Mouse (Mus musculus) liver, embryonic 15.5 days (tissue): ENCODE results near the gene Snx33. TPM values are rescaled to one million over a fixed set of nuclear protein-coding genes. Genes with fewer than 3 reads are reported as not detected.
"Not testable (repeated sequence)": the region's sequence is repeated elsewhere in the genome, so short reads cannot be mapped to it uniquely, and the experiment has no call there.

Source experiments
- ATAC-seq: fragments of 200-750 bp; cut with Nextera tagmentation; 2 replicates; pipeline ENCODE4 v1.8.0; 2017; ENCODE audit warnings: moderate number of reproducible peaks, mild to moderate bottlenecking, moderate library complexity; ENCODE audit not compliant: insufficient read depth
- H3K27ac ChIP-seq: fragments of 300-500 bp; sonication (generic); replicated peaks from 2 replicates; pipeline ENCODE4 v1.5.1; 2015; ENCODE audit warnings: mild to moderate bottlenecking, inconsistent platforms
- H3K27me3 ChIP-seq: fragments of 300-500 bp; sonication (generic); 2 replicates; pipeline ENCODE4 v1.6.1; 2015; ENCODE audit warnings: mild to moderate bottlenecking, inconsistent platforms
- H3K36me3 ChIP-seq: fragments of 300-500 bp; sonication (generic); replicated peaks from 2 replicates; pipeline ENCODE4 v1.6.1; 2015; ENCODE audit warnings: moderate library complexity, mild to moderate bottlenecking, inconsistent platforms
- H3K4me1 ChIP-seq: fragments of 300-500 bp; sonication (generic); replicated peaks from 2 replicates; pipeline ENCODE4 v1.6.1; 2015; ENCODE audit warnings: inconsistent platforms
- H3K4me2 ChIP-seq: fragments of 300-500 bp; sonication (generic); 2 replicates; pipeline ENCODE4 v1.6.1; 2015; ENCODE audit warnings: moderate library complexity, mild to moderate bottlenecking, inconsistent platforms
- H3K4me3 ChIP-seq: fragments of 300-500 bp; sonication (generic); replicated peaks from 2 replicates; pipeline ENCODE4 v1.5.1; 2015; ENCODE audit warnings: mild to moderate bottlenecking, inconsistent platforms
- H3K9ac ChIP-seq: fragments of 300-500 bp; sonication (generic); 2 replicates; pipeline ENCODE4 v1.6.1; 2015; ENCODE audit warnings: moderate library complexity, mild to moderate bottlenecking, inconsistent platforms
- H3K9me3 ChIP-seq: fragments of 300-500 bp; sonication (generic); replicated peaks from 2 replicates; pipeline ENCODE4 v1.6.1; 2016; ENCODE audit warnings: inconsistent platforms
- WGBS: fragments of 180-500 bp; shearing (Covaris S2); methylation state at CpG from one replicate; pipeline ENCODE4 v1.1.7; 2015; ENCODE audit warnings: mixed read lengths; ENCODE audit not compliant: insufficient replicate concordance; 5-methylcytosine and 5-hydroxymethylcytosine counted together
- polyA plus RNA-seq: library from polyadenylated mRNA; unstranded; fragments of >200 nt; fragmentation: Nextera tagmentation; extraction: Ambion mirVana; gene quantifications from 2 replicates; pipeline ENCODE4 v1.2.1, GENCODE M21; 2015

Snx33 gene
- polyA plus RNA-seq, 1 experiment from 2014 or later = 1.3 TPM

GRCm38 (mm10) chr9:56948699-56949098, 20.5 kb upstream of the Snx33 start:
- H3K4me1 ChIP-seq = peaks cover 18% of the 10 kb centered on the region
- H3K4me3 ChIP-seq, H3K27me3 ChIP-seq, H3K36me3 ChIP-seq, H3K27ac ChIP-seq, H3K9me3 ChIP-seq, H3K4me2 ChIP-seq, ATAC-seq, H3K9ac ChIP-seq: not testable (repeated sequence)
- 45% methylated on average over 5 of the region's 5 CpGs for WGBS

DNA sequence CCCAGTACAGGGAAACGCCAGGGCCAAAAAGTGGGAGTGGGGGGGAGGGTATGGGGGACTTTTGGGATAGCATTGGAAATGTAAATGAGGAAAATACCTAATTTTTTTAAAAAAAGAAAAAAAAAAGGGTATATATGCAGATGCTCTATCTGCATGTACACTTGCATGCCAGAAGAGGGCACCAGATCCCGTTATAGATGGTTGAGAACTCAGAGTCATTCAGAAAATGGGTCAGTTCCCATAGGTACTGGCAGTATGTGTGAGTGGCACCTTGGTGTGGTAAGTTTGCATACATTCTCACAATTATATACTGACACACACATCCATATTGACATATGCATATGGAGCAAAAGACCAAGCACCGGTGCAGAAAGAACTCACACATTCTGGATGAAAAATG, 19.3 kb upstream of the Snx33 start:
- ATAC-seq, H3K36me3 ChIP-seq, H3K9me3 ChIP-seq, H3K27me3 ChIP-seq, H3K27ac ChIP-seq, H3K4me3 ChIP-seq, H3K4me2 ChIP-seq, H3K9ac ChIP-seq: not testable (repeated sequence)
- peaks cover 18% of the 10 kb centered on the region for H3K4me1 ChIP-seq
- WGBS = 20% methylated on average over 3 of the region's 3 CpGs

DNA sequence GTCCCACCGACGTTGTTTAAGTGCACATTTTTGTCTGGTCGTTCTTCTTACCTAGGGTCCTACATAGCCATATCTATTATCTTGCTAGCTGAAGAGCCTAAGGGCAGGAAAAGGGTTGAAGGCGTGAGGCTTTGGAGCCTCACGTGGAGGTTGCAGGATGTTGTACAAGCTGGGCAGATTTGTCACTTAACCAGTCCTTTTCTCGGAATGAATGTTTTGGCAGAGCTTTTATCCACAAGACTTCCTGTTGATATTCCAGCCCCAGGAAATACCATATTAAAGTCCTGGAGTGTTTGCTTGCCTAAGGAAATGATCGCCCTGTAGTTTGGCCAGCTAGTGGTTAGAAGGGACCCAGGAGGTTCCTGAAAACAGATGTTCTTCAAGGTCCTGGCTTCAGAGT, 10.2 kb upstream of the Snx33 start:
- Histone ChIP-seq H3K9me3 (no peaks in the 10 kb centered on the region), H3K27ac (peak overlapping the region; percentile 86), H3K36me3 (no peaks in the 10 kb centered on the region), H3K27me3 (no peaks in the 10 kb centered on the region), H3K9ac (peak overlapping the region; percentile 82), H3K4me1 (peaks cover 32% of the 10 kb centered on the region), H3K4me3 (peak overlapping the region; percentile 85), H3K4me2 (peak overlapping the region; percentile 93)
- no peak for ATAC-seq
- WGBS = 0% methylated on average over 7 of the region's 7 CpGs

DNA sequence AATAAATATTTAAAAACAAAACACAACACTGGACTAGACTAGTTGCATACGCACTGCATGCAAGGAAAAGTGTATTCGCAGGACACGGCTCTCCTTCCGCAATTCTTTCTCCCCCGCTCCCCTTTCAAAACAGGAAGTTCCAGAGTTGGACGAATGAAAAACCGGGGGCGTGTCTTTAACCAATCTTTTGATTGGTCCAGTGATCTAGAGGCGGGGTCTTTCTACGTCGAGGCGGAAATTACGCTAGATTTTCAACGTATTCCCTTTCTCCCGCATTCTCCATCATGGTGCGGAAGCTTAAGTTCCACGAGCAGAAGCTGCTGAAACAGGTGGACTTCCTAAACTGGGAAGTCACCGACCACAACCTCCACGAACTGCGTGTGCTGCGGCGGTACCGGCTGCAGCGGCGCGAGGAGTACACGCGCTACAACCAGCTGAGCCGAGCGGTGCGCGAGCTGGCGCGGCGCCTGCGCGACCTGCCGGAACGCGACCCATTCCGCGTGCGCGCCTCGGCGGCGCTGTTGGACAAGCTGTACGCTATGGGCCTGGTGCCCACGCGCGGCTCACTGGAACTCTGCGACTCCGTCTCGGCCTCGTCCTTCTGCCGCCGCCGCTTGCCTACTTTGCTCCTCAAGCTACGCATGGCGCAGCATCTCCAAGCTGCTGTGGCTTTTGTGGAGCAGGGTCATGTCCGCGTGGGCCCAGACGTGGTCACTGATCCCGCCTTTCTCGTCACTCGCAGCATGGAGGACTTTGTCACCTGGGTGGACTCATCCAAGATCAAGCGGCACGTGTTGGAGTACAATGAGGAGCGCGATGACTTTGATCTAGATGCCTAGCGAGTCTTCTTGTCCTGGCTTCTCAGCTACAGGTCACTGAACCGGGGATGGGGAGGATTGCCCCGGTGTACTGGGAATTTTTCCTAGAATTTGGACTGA, 9.3 kb upstream of the Snx33 start, which contains the start of gene Imp3:
Gene Imp3 (plus strand): TSS at position 253 of the 938 bp plus-strand sequence.
- H3K9me3 ChIP-seq = no peaks in the 10 kb centered on the region
- H3K27me3 ChIP-seq = no peaks in the 10 kb centered on the region
- peaks cover 32% of the 10 kb centered on the region for H3K4me1 ChIP-seq
- H3K4me2 ChIP-seq = peak within 1 kb of the TSS; percentile 93
- peak; percentile 93 for ATAC-seq
- H3K4me3 ChIP-seq = peak within 1 kb of the TSS; percentile 85
- H3K27ac ChIP-seq = peak within 1 kb of the TSS; percentile 86
- H3K36me3 ChIP-seq = no peaks in the 10 kb centered on the region
- H3K9ac ChIP-seq = peak within 1 kb of the TSS; percentile 82
- WGBS = under 1% methylated on average over 73 of the region's 73 CpGs

DNA sequence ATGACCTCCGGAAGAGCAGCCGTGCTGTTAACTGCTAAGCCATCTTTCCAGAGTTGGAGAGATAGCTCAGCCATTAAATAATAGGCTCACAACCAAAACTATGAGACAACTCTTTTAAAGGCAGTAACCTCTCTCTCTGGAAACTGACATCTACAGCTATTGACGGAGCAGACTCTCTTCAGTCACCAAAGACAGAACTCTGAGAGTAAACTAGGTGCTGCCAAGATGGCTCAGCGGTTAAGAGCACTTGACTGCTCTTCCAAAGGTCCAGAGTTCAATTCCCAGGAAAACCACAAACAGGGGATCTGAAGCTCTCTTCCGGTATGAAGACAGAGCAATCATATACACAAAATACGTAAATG, 8.7 kb upstream of the Snx33 start:
- peaks cover 32% of the 10 kb centered on the region for H3K4me1 ChIP-seq
- no peaks in the 10 kb centered on the region for H3K27me3 ChIP-seq
- H3K36me3 ChIP-seq = no peaks in the 10 kb centered on the region
- H3K4me3 ChIP-seq = peak overlapping the region; percentile 85
- H3K4me2 ChIP-seq = peak overlapping the region; percentile 93
- ATAC-seq = no peak
- no peaks in the 10 kb centered on the region for H3K9me3 ChIP-seq
- WGBS = 11% methylated on average over 6 of the region's 6 CpGs
- peak overlapping the region; percentile 40 for H3K9ac ChIP-seq
- peak overlapping the region; percentile 73 for H3K27ac ChIP-seq

GRCm38 (mm10) chr9:56930556-56930955, 2.4 kb upstream of the Snx33 start:
- peaks cover 54% of the 10 kb centered on the region for H3K27me3 ChIP-seq
- no peak for ATAC-seq
- H3K4me2 ChIP-seq = no peak overlapping the region
- H3K4me1 ChIP-seq = peaks cover 29% of the 10 kb centered on the region
- H3K9ac ChIP-seq = no peak overlapping the region
- 48% methylated on average over 1 of the region's 1 CpGs for WGBS
- no peaks in the 10 kb centered on the region for H3K36me3 ChIP-seq
- H3K27ac ChIP-seq = no peak overlapping the region
- no peaks in the 10 kb centered on the region for H3K9me3 ChIP-seq
- H3K4me3 ChIP-seq = no peak overlapping the region

- Histone ChIP-seq H3K9ac (no peak overlapping the region), H3K36me3 (no peaks in the 10 kb centered on the region), H3K27me3 (peaks cover 54% of the 10 kb centered on the region), H3K4me3 (no peak overlapping the region), H3K4me2 (no peak overlapping the region), H3K9me3 (no peaks in the 10 kb centered on the region), H3K4me1 (peaks cover 37% of the 10 kb centered on the region), H3K27ac (no peak overlapping the region)
- no peak for ATAC-seq
- 33% methylated on average over 4 of the region's 4 CpGs for WGBS
These were observed 1.3 kb upstream of the Snx33 start for GRCm38 (mm10) chr9:56929496-56929895.

DNA sequence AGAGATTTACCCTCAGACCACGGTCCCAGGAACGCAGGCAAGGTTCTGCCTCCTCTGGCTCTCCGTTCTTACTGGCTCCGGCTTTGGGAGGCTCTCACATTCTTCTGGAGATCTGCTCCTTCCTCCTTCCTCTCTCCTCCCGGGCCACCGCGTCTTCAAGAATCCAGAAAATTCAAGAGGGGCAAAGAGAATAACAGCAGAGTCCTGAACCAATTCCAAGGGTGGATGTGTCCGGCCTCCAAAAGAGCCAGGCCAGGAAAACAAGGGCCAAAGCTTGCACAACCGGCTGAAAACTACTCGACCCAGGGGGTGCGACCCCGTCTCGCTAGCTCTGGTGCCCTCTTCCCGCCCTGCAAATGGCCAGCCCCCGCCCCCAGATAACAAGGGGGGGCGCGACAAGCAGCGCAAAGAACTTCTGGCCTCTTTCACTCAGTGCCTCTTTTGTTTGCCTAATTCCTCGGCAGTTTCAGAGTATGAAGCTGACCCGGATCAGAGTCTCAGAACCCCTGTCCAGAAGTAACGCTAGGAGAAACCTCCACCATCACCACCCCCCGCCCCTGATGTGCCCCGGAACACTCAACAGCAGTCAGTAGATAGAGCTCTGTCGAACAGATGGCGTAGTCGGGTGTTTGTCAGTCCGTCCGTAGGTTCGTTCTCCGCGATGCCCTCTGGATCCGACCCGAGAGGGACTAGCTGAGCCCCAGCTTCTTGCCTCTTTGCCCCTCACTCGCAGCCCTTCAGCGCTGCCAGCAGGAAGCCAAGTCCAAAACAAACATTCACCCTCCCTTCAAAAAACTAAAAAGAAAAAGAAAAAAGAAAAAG, 769 bp downstream of the Snx33 start:
- Histone ChIP-seq H3K4me3 (peak overlapping the region; percentile 67), H3K9me3 (no peaks in the 10 kb centered on the region), H3K36me3 (no peaks in the 10 kb centered on the region), H3K27me3 (peaks cover 54% of the 10 kb centered on the region), H3K4me1 (peaks cover 45% of the 10 kb centered on the region), H3K9ac (peak overlapping the region; percentile 66), H3K27ac (peak overlapping the region; percentile 73), H3K4me2 (peak overlapping the region; percentile 87)
- no peak for ATAC-seq
- WGBS = 3% methylated on average over 35 of the region's 35 CpGs

DNA sequence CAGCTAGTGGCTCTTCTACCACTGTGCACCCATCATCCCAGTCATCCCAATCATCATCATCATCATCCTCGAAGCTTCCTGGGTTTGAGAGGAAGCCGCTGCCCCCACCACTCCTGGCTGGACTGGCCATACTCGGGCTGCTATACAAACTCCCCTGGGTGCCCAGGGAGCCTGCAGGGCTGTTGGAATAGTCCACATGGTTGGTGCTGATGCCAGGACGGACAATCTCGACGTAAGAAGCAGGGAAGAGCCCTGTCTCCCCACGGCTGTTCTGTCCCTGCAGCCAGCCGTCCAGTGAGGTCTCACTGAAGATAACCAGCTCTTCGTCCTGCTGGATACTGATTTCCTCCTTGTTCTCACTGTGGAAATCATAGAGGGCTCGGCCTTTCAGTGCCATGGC, 1.8 kb downstream of the Snx33 start:
- 68% methylated on average over 10 of the region's 10 CpGs for WGBS
- H3K36me3 ChIP-seq = no peaks in the 10 kb centered on the region
- peaks cover 45% of the 10 kb centered on the region for H3K4me1 ChIP-seq
- no peak for ATAC-seq
- H3K9ac ChIP-seq = no peak overlapping the region
- H3K9me3 ChIP-seq = no peaks in the 10 kb centered on the region
- H3K27ac ChIP-seq = no peak overlapping the region
- H3K4me3 ChIP-seq = peak overlapping the region; percentile 67; the same call in 1 of the 2 replicates
- H3K4me2 ChIP-seq = peak overlapping the region; percentile 87
- peaks cover 54% of the 10 kb centered on the region for H3K27me3 ChIP-seq

DNA sequence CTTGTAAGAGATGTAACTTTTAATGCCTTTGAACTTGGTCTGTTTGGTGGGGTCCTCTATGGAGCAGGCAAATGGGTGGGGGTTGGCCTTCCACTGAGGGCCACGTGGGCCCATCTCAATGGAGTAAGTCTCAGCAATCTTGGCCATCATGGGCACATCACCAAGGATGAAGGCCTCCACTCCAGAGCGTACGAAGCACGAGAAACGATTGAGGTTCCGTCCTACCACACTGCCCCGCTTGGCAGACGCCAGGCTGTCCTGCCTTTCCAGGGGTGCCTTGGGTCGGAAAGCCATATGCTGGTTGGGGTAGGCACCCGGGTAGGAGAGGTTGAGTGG, 2.2 kb downstream of the Snx33 start:
- H3K4me3 ChIP-seq = no peak overlapping the region
- H3K4me1 ChIP-seq = peaks cover 45% of the 10 kb centered on the region
- no peak overlapping the region for H3K9ac ChIP-seq

More for the DNA sequence above, 2.2 kb downstream of the Snx33 start:
- Histone ChIP-seq H3K27ac (no peak overlapping the region), H3K9me3 (no peaks in the 10 kb centered on the region), H3K27me3 (peaks cover 54% of the 10 kb centered on the region), H3K4me2 (peak overlapping the region; percentile 52; the same call in 1 of the 2 replicates), H3K36me3 (no peaks in the 10 kb centered on the region)
- no peak for ATAC-seq
- WGBS = 72% methylated on average over 10 of the region's 10 CpGs
